Mouse (Mus musculus) CH12.LX (cell line): Measurements from ENCODE around the gene Prdm5. TPM values are rescaled to one million over a fixed set of nuclear protein-coding genes. Genes with fewer than 3 reads are reported as not detected.

Experiments
- DNase-seq: peaks from one replicate; pipeline ENCODE4 v3.0.0-alpha.2; 2013; ENCODE audit errors: extremely low read depth
- H3K27ac ChIP-seq: 2 replicates; pipeline ENCODE4 v1.5.1; 2012; ENCODE audit warnings: low read depth, mild to moderate bottlenecking, control low read depth, moderate library complexity; ENCODE audit not compliant: insufficient read depth
- H3K27me3 ChIP-seq: replicated peaks from 2 replicates; pipeline ENCODE3; 2012; ENCODE audit warnings: inconsistent platforms
- H3K36me3 ChIP-seq, 2 experiments: replicated peaks in 1 of 2; 2 replicates each; pipeline versions ENCODE3 to v1.6.1; 2012; ENCODE audit warnings: inconsistent platforms in 1 of 2, low read length in 1 of 2, mild to moderate bottlenecking in 1 of 2, mixed read lengths in 1 of 2, moderate library complexity in 1 of 2; ENCODE audit not compliant: control insufficient read depth in 1 of 2, insufficient read depth in 1 of 2
- H3K4me1 ChIP-seq, 2 experiments: 2 replicates each; pipeline ENCODE4 v1.6.1; 2012; ENCODE audit warnings: inconsistent platforms in 1 of 2, moderate library complexity in 1 of 2; ENCODE audit not compliant: insufficient read depth in 2 of 2, control insufficient read depth in 1 of 2
- H3K4me2 ChIP-seq: 2 replicates; pipeline ENCODE4 v1.6.1; 2012; ENCODE audit warnings: low read depth, mild to moderate bottlenecking, control low read depth; ENCODE audit not compliant: poor library complexity, insufficient read depth, severe bottlenecking
- H3K4me3 ChIP-seq, 3 experiments: fragments of 150-350 bp in 1 of 3; sonication (generic) in 1 of 3; replicated peaks in 1 of 3; 2 replicates each; pipeline versions ENCODE3 to v1.5.1; 2011 to 2012; ENCODE audit warnings: low read depth in 2 of 3, low read length in 2 of 3, mild to moderate bottlenecking in 2 of 3, moderate library complexity in 2 of 3, control low read depth in 1 of 3, improper control_type of control experiment in 1 of 3, inconsistent platforms in 1 of 3, mixed read lengths in 1 of 3; ENCODE audit not compliant: poor library complexity in 1 of 3
- H3K79me2 ChIP-seq: replicated peaks from 2 replicates; pipeline ENCODE4 v1.6.1; 2012; ENCODE audit warnings: mild to moderate bottlenecking, moderate library complexity; ENCODE audit not compliant: control insufficient read depth, poor library complexity, insufficient read depth, severe bottlenecking; ENCODE audit errors: extremely low read depth
- H3K9ac ChIP-seq: 2 replicates; pipeline ENCODE4 v1.6.1; 2012; ENCODE audit warnings: low read depth, mild to moderate bottlenecking, control low read depth, moderate library complexity; ENCODE audit not compliant: insufficient read depth
- H3K9me3 ChIP-seq: replicated peaks from 2 replicates; pipeline ENCODE3; 2012; ENCODE audit warnings: low read length, inconsistent platforms, mixed read lengths
- CHD2 ChIP-seq: IDR thresholded peaks from 2 replicates; pipeline ENCODE4 v1.6.1; 2011; ENCODE audit warnings: low read length, improper control_type of control experiment
- E2F4 ChIP-seq: IDR thresholded peaks from 2 replicates; pipeline ENCODE4 v1.6.1; 2011; ENCODE audit warnings: low read depth, low read length, improper control_type of control experiment; ENCODE audit not compliant: insufficient replicate concordance
- ELF1 ChIP-seq: IDR thresholded peaks from 2 replicates; pipeline ENCODE4 v1.6.1; 2014; ENCODE audit warnings: low read depth, mild to moderate bottlenecking, inconsistent platforms, low read length, improper control_type of control experiment
- EP300 ChIP-seq: IDR thresholded peaks from 2 replicates; pipeline ENCODE4 v1.6.1; 2011; ENCODE audit warnings: low read length, improper control_type of control experiment
- GABPA ChIP-seq: IDR thresholded peaks from 2 replicates; pipeline ENCODE4 v1.6.1; 2012; ENCODE audit warnings: low read depth, low read length, improper control_type of control experiment, inconsistent platforms; ENCODE audit not compliant: insufficient replicate concordance
- JUN ChIP-seq: IDR thresholded peaks from 2 replicates; pipeline ENCODE4 v1.6.1; 2011; ENCODE audit warnings: low read depth, mild to moderate bottlenecking, low read length, improper control_type of control experiment, moderate library complexity; ENCODE audit not compliant: insufficient read depth
- JUND ChIP-seq: conservative IDR thresholded peaks from 2 replicates; pipeline ENCODE4 v1.6.1; 2011; ENCODE audit warnings: low read depth, low read length, improper control_type of control experiment
- KAT2A ChIP-seq: IDR thresholded peaks from 2 replicates; pipeline ENCODE4 v1.6.1; 2012; ENCODE audit warnings: low read length, improper control_type of control experiment, inconsistent platforms; ENCODE audit not compliant: insufficient replicate concordance
- MAX ChIP-seq: IDR thresholded peaks from 2 replicates; pipeline ENCODE4 v1.6.1; 2011; ENCODE audit warnings: low read length, improper control_type of control experiment
- MAZ ChIP-seq: IDR thresholded peaks from 2 replicates; pipeline ENCODE4 v1.6.1; 2012; ENCODE audit warnings: low read depth, mild to moderate bottlenecking, inconsistent platforms, low read length, improper control_type of control experiment, moderate library complexity
- MXI1 ChIP-seq: IDR thresholded peaks from 2 replicates; pipeline ENCODE4 v1.6.1; 2011; ENCODE audit warnings: mild to moderate bottlenecking, low read depth, low read length, improper control_type of control experiment
- MYC ChIP-seq: IDR thresholded peaks from 2 replicates; pipeline ENCODE4 v1.6.1; 2011; ENCODE audit warnings: low read depth, mild to moderate bottlenecking, improper control_type of control experiment, low read length
- NELFE ChIP-seq: IDR thresholded peaks from 2 replicates; pipeline ENCODE4 v1.6.1; 2011; ENCODE audit warnings: low read depth, low read length, improper control_type of control experiment
- NRF1 ChIP-seq: IDR thresholded peaks from 2 replicates; pipeline ENCODE4 v1.6.1; 2014; ENCODE audit warnings: low read depth, mild to moderate bottlenecking, inconsistent platforms, low read length, improper control_type of control experiment, moderate library complexity
- PAX5 ChIP-seq: IDR thresholded peaks from 2 replicates; pipeline ENCODE4 v1.6.1; 2012; ENCODE audit warnings: low read length, inconsistent platforms, mixed read lengths
- POLR2A ChIP-seq: IDR thresholded peaks from 2 replicates; pipeline ENCODE4 v1.6.1; 2011; ENCODE audit warnings: low read depth, mild to moderate bottlenecking, improper control_type of control experiment, low read length
- POLR2AphosphoS2 ChIP-seq: IDR thresholded peaks from 2 replicates; pipeline ENCODE4 v1.6.1; 2011; ENCODE audit warnings: low read depth, low read length, improper control_type of control experiment
- RAD21 ChIP-seq: IDR thresholded peaks from 2 replicates; pipeline ENCODE4 v1.6.1; 2011; ENCODE audit warnings: low read depth, mild to moderate bottlenecking, low read length, improper control_type of control experiment, moderate library complexity
- SMC3 ChIP-seq: IDR thresholded peaks from 2 replicates; pipeline ENCODE4 v1.6.1; 2011; ENCODE audit warnings: low read depth, low read length, improper control_type of control experiment
- TCF12 ChIP-seq: IDR thresholded peaks from 2 replicates; pipeline ENCODE4 v1.6.1; 2014; ENCODE audit warnings: low read depth, mild to moderate bottlenecking, inconsistent platforms, low read length, improper control_type of control experiment
- UBTF ChIP-seq: IDR thresholded peaks from 2 replicates; pipeline ENCODE4 v1.6.1; 2012; ENCODE audit warnings: low read depth, mild to moderate bottlenecking, inconsistent platforms, low read length, improper control_type of control experiment, moderate library complexity
- USF1 ChIP-seq: IDR thresholded peaks from 2 replicates; pipeline ENCODE4 v1.6.1; 2014; ENCODE audit warnings: low read depth, mild to moderate bottlenecking, inconsistent platforms, low read length, improper control_type of control experiment
- USF2 ChIP-seq: conservative IDR thresholded peaks from 2 replicates; pipeline ENCODE4 v1.6.1; 2011; ENCODE audit warnings: low read depth, low read length, improper control_type of control experiment
- ZC3H11A ChIP-seq: IDR thresholded peaks from 2 replicates; pipeline ENCODE4 v1.6.1; 2012; ENCODE audit warnings: low read depth, mild to moderate bottlenecking, inconsistent platforms, low read length, improper control_type of control experiment
- ZKSCAN1 ChIP-seq: IDR thresholded peaks from 2 replicates; pipeline ENCODE4 v1.6.1; 2012; ENCODE audit warnings: low read depth, inconsistent platforms, low read length, improper control_type of control experiment, borderline replicate concordance
- ZMIZ1 ChIP-seq: IDR thresholded peaks from 2 replicates; pipeline ENCODE4 v1.6.1; 2012; ENCODE audit warnings: low read depth, mild to moderate bottlenecking, inconsistent platforms, low read length, improper control_type of control experiment
- ZNF384 ChIP-seq: IDR thresholded peaks from 2 replicates; pipeline ENCODE4 v1.6.1; 2012; ENCODE audit warnings: low read depth, low read length, improper control_type of control experiment, inconsistent platforms
- dilution Hi-C: fragments of 300-500 bp; cut with MboI; formaldehyde crosslinking; loops from 2 replicates; pipeline ENCODE4 v1.14.3; 2020; ENCODE audit warnings: low sequenced_read_pairs; ENCODE audit not compliant: extremely low pct_unique_long_range_greater_than_20kb, extremely low pct_ligation_motif_present
- in situ Hi-C: fragments of 300-500 bp; cut with MboI; formaldehyde crosslinking; loops from 3 replicates; pipeline ENCODE4 v1.14.3; 2019; ENCODE audit warnings: low sequenced_read_pairs, low pct_ligation_motif_present, low pct_unique_long_range_greater_than_20kb, mixed read lengths
- polyA plus RNA-seq: library from polyadenylated mRNA; unstranded; fragments of >175 nt; gene quantifications from 2 replicates; pipeline ENCODE4 v1.2.1, GENCODE M21; 2012; ENCODE audit warnings: low read depth; ENCODE audit not compliant: insufficient read length
- total RNA-seq, 2 experiments: library from RNA; depleted of rRNA; stranded (reverse); fragments of 300-350 nt in 1 of 2; fragments of >200 nt in 1 of 2; gene quantifications; 2 replicates each; pipeline ENCODE4 v1.2.3; 2012 to 2014

Gene Prdm5
- total and polyA plus RNA-seq, 3 experiments, result not detected

DNA sequence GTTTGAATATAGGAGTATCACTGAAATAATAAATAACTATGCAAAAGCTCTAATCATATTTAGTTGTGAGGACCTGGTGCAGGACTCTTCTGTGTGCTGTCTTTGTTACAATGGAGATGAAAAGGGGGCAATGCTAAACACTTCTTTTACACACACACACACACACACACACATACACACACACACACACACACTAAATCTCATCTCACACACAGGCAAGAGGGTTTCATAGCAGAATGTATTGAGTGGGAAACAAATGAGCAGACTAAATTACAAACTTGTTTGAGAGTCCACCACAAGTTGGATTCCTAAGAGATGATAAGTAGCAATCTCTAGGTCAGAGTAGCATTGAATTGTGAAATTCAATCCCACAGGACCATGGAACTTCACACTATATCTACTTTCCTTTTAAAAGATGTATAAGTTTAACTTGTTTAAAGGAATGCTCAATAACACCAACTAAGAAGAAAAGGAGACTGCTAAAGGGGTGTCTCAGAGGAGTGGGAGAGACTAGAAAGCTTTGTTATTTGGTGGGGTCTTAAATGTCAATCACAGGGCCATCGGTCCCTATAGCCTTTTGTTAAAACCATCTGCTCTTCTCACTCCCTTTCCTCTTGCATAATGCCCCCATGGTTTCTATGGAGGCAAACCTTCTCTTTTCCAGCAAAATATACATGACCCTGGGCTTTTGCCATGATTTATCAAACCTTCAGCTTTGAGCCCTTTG, 35.5 kb upstream of the Prdm5 start:
- no peak for TF ChIP-seq MAZ
- no peak for TF ChIP-seq CHD2
- TF ChIP-seq SMC3, result no peak
- no peak for TF ChIP-seq ZMIZ1
- TF ChIP-seq POLR2AphosphoS2, result no peak
- TF ChIP-seq MYC, result no peak
- no peak for TF ChIP-seq ZKSCAN1
- no peak for TF ChIP-seq MXI1
- no peak for TF ChIP-seq EP300
- no peak for TF ChIP-seq MAX
- TF ChIP-seq KAT2A, result no peak
- no peak for TF ChIP-seq USF1
- TF ChIP-seq POLR2A, result no peak
- no peak for TF ChIP-seq NRF1
- no peak for TF ChIP-seq TCF12
- TF ChIP-seq NELFE, result no peak
- no peak for TF ChIP-seq USF2
- TF ChIP-seq UBTF, result no peak
- TF ChIP-seq, all 38 proteins: peak for 0
- no peak for DNase-seq

DNA sequence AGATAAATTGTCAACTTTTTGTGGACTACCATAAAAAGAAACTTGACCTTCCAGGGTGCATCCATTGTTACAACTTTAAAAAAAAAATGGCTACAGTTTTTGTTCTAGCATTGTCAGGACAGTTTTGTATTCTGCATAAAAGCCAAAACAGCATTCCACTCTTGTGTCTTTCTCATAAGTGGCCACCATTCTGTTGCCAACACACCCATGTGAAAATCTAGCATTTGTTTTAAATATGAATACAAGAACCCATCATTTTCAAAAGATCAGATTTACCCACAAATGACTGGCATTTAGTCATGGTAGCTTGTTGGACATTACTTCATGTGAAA, 35.0 kb upstream of the Prdm5 start:
- Histone ChIP-seq H3K9ac (no peak overlapping the region), H3K4me3 (no peak overlapping the region), H3K4me2 (no peak overlapping the region), H3K36me3 (no peaks in the 10 kb centered on the region), H3K9me3 (no peaks in the 10 kb centered on the region), H3K27ac (no peak overlapping the region), H3K79me2 (no peaks in the 10 kb centered on the region), H3K27me3 (no peaks in the 10 kb centered on the region), H3K4me1 (no peaks in the 10 kb centered on the region)
- dilution Hi-C loops, result no loop called here
- in situ Hi-C loops, result no loop called here
- DNase-seq, result peak; percentile 2
- TF ChIP-seq USF1 (no peak), E2F4 (no peak), ZKSCAN1 (no peak), GABPA (no peak), MYC (no peak), JUND (no peak), TCF12 (no peak), JUN (no peak), EP300 (no peak), RAD21 (no peak), ZNF384 (no peak), ZMIZ1 (no peak), POLR2AphosphoS2 (no peak), PAX5 (no peak), MAX (no peak), CHD2 (no peak), ELF1 (no peak), ZC3H11A (no peak), SMC3 (no peak)
- TF ChIP-seq, all 38 proteins: peak for 0

More for the DNA sequence above, 35.5 kb upstream of the Prdm5 start:
- H3K36me3 ChIP-seq, result no peaks in the 10 kb centered on the region
- no peak overlapping the region for H3K4me3 ChIP-seq
- H3K79me2 ChIP-seq, result no peaks in the 10 kb centered on the region
- H3K9ac ChIP-seq, result no peak overlapping the region
- H3K9me3 ChIP-seq, result no peaks in the 10 kb centered on the region
- H3K27me3 ChIP-seq, result no peaks in the 10 kb centered on the region
- dilution Hi-C loops (no loop called here), in situ Hi-C loops (no loop called here)
- H3K27ac ChIP-seq, result no peak overlapping the region
- no peak overlapping the region for H3K4me2 ChIP-seq
- no peaks in the 10 kb centered on the region for H3K4me1 ChIP-seq
